Mouse (Mus musculus) stomach, embryonic 14.5 days (tissue): ENCODE measurements around the gene Rcn3. TPM values are rescaled to one million over a fixed set of nuclear protein-coding genes. Genes with fewer than 3 reads are reported as not detected.
A peak's percentile ranks its signal among the peaks of the same experiment; 100 is the strongest.

Source experiments
- ATAC-seq: fragments of 200-750 bp; cut with Nextera tagmentation; 2 replicates; pipeline ENCODE4 v1.8.0; 2017; ENCODE audit warnings: low read depth, moderate TSS enrichment; ENCODE audit not compliant: insufficient number of reproducible peaks, insufficient read depth, low FRiP score
- H3K27ac ChIP-seq: fragments of 300-500 bp; sonication (generic); 2 replicates; pipeline ENCODE4 v1.5.1; 2014; ENCODE audit warnings: mild to moderate bottlenecking, low read length, moderate library complexity, mixed read lengths
- H3K27me3 ChIP-seq: fragments of 300-500 bp; sonication (generic); 2 replicates; pipeline ENCODE4 v1.6.1; 2014; ENCODE audit warnings: low read length, control low read depth, mixed read lengths; ENCODE audit not compliant: control insufficient read depth, insufficient read depth
- H3K36me3 ChIP-seq: fragments of 300-500 bp; sonication (generic); 2 replicates; pipeline ENCODE4 v1.6.1; 2014; ENCODE audit warnings: mild to moderate bottlenecking, control low read depth, low read length, moderate library complexity, mixed read lengths; ENCODE audit not compliant: control insufficient read depth, insufficient read depth
- H3K4me1 ChIP-seq: fragments of 300-500 bp; sonication (generic); 2 replicates; pipeline ENCODE4 v1.6.1; 2014; ENCODE audit warnings: low read length, control low read depth, mixed read lengths; ENCODE audit not compliant: control insufficient read depth, insufficient read depth
- H3K4me2 ChIP-seq: fragments of 300-500 bp; sonication (generic); replicated peaks from 2 replicates; pipeline ENCODE4 v1.6.1; 2014; ENCODE audit warnings: low read depth, low read length, control low read depth
- H3K4me3 ChIP-seq: fragments of 300-500 bp; sonication (generic); 2 replicates; pipeline ENCODE4 v1.5.1; 2014; ENCODE audit warnings: low read depth, low read length, control low read depth
- H3K9ac ChIP-seq: fragments of 300-500 bp; sonication (generic); replicated peaks from 2 replicates; pipeline ENCODE4 v1.6.1; 2014; ENCODE audit warnings: low read depth, mild to moderate bottlenecking, control low read depth, low read length, moderate library complexity, mixed read lengths
- H3K9me3 ChIP-seq: fragments of 300-500 bp; sonication (generic); 2 replicates; pipeline ENCODE4 v1.6.1; 2016; ENCODE audit warnings: low read depth, low read length, control low read depth; ENCODE audit not compliant: control insufficient read depth
- WGBS: fragments of 180-500 bp; shearing (Covaris S2); extraction: QIAGEN DNeasy Blood & Tissue Kit; methylation state at CpG from one replicate; pipeline ENCODE4 v1.1.7; 2014; 5-methylcytosine and 5-hydroxymethylcytosine counted together
- polyA plus RNA-seq: library from polyadenylated mRNA; unstranded; fragments of >200 nt; fragmentation: Nextera tagmentation; extraction: Ambion mirVana; gene quantifications from 2 replicates; pipeline ENCODE4 v1.2.1, GENCODE M21; 2014

Rcn3 gene
- polyA plus RNA-seq, 1 experiment from 2014 or later, result 418 TPM

GRCm38 (mm10) chr7:45133446-45134159 lies 41.6 kb upstream of the Rcn3 start:
- Histone ChIP-seq H3K9me3 (no peaks in the 10 kb centered on the region), H3K4me1 (peaks cover 5% of the 10 kb centered on the region), H3K4me2 (no peak overlapping the region), H3K27ac (no peak overlapping the region), H3K9ac (no peak overlapping the region), H3K27me3 (no peaks in the 10 kb centered on the region), H3K4me3 (no peak overlapping the region), H3K36me3 (no peaks in the 10 kb centered on the region)
- 73% methylated on average over 8 of the region's 8 CpGs for WGBS
- ATAC-seq, result no peak

DNA sequence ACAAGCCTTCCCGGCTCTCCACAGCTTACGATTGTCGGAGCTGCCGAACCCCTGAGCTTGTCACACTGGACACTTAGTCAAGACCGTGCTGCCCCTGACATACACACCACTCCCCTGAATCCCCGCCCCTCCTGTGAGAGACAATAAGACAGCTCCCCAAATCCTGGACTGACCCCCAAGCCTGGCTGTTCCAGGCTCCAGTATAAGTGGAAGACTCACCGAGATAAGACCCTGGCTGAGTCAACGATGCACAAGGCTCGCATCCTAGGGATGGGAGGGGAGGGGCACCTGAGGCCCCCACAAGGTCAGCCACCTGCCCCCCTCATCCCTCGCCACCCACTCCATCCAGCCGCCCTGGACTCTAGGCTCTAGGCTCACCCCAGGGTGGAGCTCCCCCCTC lies 39.8 kb upstream of the Rcn3 start:
- H3K27me3 ChIP-seq, result no peaks in the 10 kb centered on the region
- no peak overlapping the region for H3K4me2 ChIP-seq
- peaks cover 5% of the 10 kb centered on the region for H3K36me3 ChIP-seq
- no peak overlapping the region for H3K27ac ChIP-seq
- peaks cover 12% of the 10 kb centered on the region for H3K4me1 ChIP-seq
- H3K9me3 ChIP-seq, result no peaks in the 10 kb centered on the region
- ATAC-seq, result no peak
- H3K4me3 ChIP-seq, result no peak overlapping the region
- 72% methylated on average over 11 of the region's 11 CpGs for WGBS
- no peak overlapping the region for H3K9ac ChIP-seq

DNA sequence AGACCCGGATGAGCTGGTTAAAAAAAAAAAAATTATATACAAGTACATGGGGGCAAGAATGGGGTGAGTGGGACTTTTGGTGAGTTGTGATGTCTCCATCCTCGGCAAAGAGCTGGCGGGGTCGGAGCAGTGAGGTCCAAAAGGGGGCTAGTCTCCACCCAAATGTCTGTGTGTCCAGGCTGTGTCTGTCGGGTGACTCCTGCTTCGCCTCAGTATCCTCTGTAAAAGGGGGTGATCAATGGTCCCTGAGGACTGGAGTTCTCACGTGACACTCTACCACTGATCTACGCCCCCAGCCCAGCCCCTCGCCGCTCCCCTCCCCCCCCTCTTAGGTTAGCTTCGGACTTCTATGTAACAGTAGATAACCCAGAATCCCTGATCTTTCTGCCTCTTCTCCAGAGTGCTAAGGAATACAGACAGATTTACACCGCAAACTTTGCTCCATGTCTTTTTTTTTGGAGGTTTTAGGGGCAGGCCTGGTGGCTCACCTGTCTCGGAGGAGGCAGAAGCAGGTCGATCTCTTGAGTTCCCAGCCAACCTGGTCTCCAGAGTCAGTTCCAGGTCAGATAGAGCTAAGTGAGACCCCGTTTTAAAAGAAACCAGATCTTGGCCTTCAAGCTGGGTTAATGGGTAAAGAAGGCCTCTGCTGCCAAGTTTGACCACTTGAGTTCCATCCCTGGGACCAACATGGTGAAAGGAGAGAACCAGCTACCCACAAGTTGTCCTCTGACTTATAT lies 37.9 kb upstream of the Rcn3 start:
- H3K9me3 ChIP-seq, result no peaks in the 10 kb centered on the region
- H3K9ac ChIP-seq, result no peak overlapping the region
- no peak for ATAC-seq
- no peaks in the 10 kb centered on the region for H3K27me3 ChIP-seq
- WGBS, result 53% methylated on average over 15 of the region's 15 CpGs
- peaks cover 22% of the 10 kb centered on the region for H3K4me1 ChIP-seq
- H3K4me3 ChIP-seq, result peak overlapping the region; percentile 45
- peak overlapping the region; percentile 92; the same call in 1 of the 2 replicates for H3K27ac ChIP-seq
- peak overlapping the region; percentile 76 for H3K4me2 ChIP-seq
- peaks cover 24% of the 10 kb centered on the region for H3K36me3 ChIP-seq

- Histone ChIP-seq H3K4me3 (peak overlapping the region; percentile 45), H3K9ac (peak overlapping the region; percentile 48), H3K27ac (peak overlapping the region; percentile 92), H3K4me1 (peaks cover 22% of the 10 kb centered on the region), H3K4me2 (peak overlapping the region; percentile 76), H3K9me3 (no peaks in the 10 kb centered on the region), H3K27me3 (no peaks in the 10 kb centered on the region), H3K36me3 (peaks cover 27% of the 10 kb centered on the region)
- 0 out of 2 replicates have a peak, but pooled peaks have one; percentile 0 for ATAC-seq
- 1% methylated on average over 17 of the region's 17 CpGs for WGBS
These were observed 37.3 kb upstream of the Rcn3 start for GRCm38 (mm10) chr7:45129318-45129717.

- peak; percentile 91 for ATAC-seq
- H3K36me3 ChIP-seq, result peaks cover 27% of the 10 kb centered on the region
These were observed 36.7 kb upstream of the Rcn3 start, which contains the start of gene Rpl13a for GRCm38 (mm10) chr7:45128624-45129246. Rpl13a (minus strand) TSS chr7:45128761.

GRCm38 (mm10) chr7:45127700-45128224 lies 35.7 kb upstream of the Rcn3 start:
- ATAC-seq, result no peak
- WGBS, result 0% methylated on average over 6 of the region's 6 CpGs
- Histone ChIP-seq H3K27me3 (no peaks in the 10 kb centered on the region), H3K4me1 (peaks cover 27% of the 10 kb centered on the region), H3K4me2 (peak overlapping the region; percentile 87), H3K9me3 (no peaks in the 10 kb centered on the region), H3K9ac (peak overlapping the region; percentile 99), H3K27ac (peak overlapping the region; percentile 87), H3K4me3 (peak overlapping the region; percentile 93), H3K36me3 (peaks cover 31% of the 10 kb centered on the region)

More at GRCm38 (mm10) chr7:45128624-45129246, 36.7 kb upstream of the Rcn3 start, which contains the start of gene Rpl13a:
- Histone ChIP-seq H3K9me3 (no peaks in the 10 kb centered on the region), H3K4me1 (peaks cover 22% of the 10 kb centered on the region), H3K4me2 (peak within 1 kb of the TSS; percentile 87), H3K27me3 (no peaks in the 10 kb centered on the region), H3K4me3 (peak within 1 kb of the TSS; percentile 93), H3K27ac (peak within 1 kb of the TSS; percentile 92), H3K9ac (peak within 1 kb of the TSS; percentile 99)
- under 1% methylated on average over 48 of the region's 48 CpGs for WGBS

- Histone ChIP-seq H3K9me3 (no peaks in the 10 kb centered on the region), H3K27ac (peak overlapping the region; percentile 87), H3K9ac (peak overlapping the region; percentile 99), H3K4me2 (peak overlapping the region; percentile 87), H3K27me3 (no peaks in the 10 kb centered on the region), H3K4me3 (peak overlapping the region; percentile 93), H3K4me1 (peaks cover 31% of the 10 kb centered on the region), H3K36me3 (peaks cover 38% of the 10 kb centered on the region)
- 35% methylated on average over 21 of the region's 21 CpGs for WGBS
- ATAC-seq, result no peak
These were observed 35.1 kb upstream of the Rcn3 start for GRCm38 (mm10) chr7:45126844-45127699.
